Mouse (Mus musculus): ENCODE measurements at regions not wholly inside any gene's neighbourhood (a gene's known extent, or its start where the extent isn't known, plus 50 kb on each side); places are given as distances from the start of the nearest gene placed in this dataset.
A peak's percentile ranks its signal among the peaks of the same experiment; 100 is the strongest.

DNA sequence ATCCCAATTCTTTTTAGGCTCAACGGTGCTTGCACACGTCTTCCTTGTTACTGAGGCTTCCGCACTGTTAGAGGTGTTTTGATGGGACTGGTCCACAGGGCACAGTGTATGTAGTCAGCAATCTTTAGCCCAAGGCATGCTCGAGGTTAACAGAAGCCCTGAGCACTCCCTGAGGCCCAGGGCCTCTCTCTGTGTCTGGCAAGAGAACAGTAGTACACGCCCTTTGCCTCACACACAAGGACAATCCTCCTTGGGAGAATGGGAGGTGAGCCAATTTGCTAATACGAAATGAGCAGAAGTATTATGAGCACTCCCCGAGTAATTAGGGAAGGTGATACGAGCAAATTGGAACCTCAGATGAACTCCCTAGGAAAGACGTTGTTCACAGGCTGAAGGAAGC is 136.5 kb upstream of the Arglu1 start:
- Histone ChIP-seq H3K9me3 (replicated peaks; ENCODE audit: control insufficient read depth, low read length) (no peaks in the 10 kb centered on the region), H3K4me1 (ENCODE audit: control insufficient read depth, insufficient read depth) (peaks cover 7% of the 10 kb centered on the region), H3K36me3 (replicated peaks; ENCODE audit: control insufficient read depth, insufficient read depth, low read length) (no peaks in the 10 kb centered on the region), H3K27ac (ENCODE audit: low read depth) (no peak overlapping the region), H3K4me3 (ENCODE audit: low read depth, low read length) (no peak overlapping the region), H3K27me3 (ENCODE audit: control insufficient read depth, insufficient read depth, low read length) (no peaks in the 10 kb centered on the region), H3K4me2 (ENCODE audit: low read depth, low read length) (no peak overlapping the region), H3K9ac (replicated peaks; ENCODE audit: low read depth, low read length) (no peak overlapping the region)
- 48% methylated on average over 9 of the region's 9 CpGs for WGBS
- ATAC-seq (ENCODE audit: insufficient read depth, low read depth) = 0 out of 2 replicates have a peak, but pooled peaks have one; percentile 17
- no peak for DNase-seq (ENCODE audit: low spot score)
- no peak for TF ChIP-seq EP300 (IDR thresholded peaks at IDR 0.05; ENCODE audit: low read depth)

DNA sequence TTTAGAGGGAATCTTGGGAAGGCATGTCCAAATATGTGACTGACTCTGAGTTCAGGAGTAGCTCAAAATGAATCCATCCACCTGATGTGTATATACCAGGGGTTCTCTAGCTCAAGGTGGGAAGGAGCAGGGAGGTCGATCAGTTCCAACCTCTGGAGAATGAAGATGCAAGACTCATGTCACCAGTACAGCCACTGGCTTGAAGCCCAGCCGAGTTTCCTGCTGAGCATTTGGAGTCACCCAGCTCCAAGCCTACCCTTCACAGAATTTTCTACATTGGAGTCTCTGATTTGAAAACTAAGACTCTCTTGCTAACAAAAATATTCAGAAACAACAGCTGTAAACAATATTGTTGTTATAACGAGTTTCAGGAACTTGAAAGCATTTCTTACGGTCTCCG is 134.6 kb upstream of the Arglu1 start:
- WGBS = 54% methylated on average over 5 of the region's 5 CpGs
- H3K4me1 ChIP-seq (ENCODE audit: control insufficient read depth, insufficient read depth) = peaks cover 20% of the 10 kb centered on the region

DNA sequence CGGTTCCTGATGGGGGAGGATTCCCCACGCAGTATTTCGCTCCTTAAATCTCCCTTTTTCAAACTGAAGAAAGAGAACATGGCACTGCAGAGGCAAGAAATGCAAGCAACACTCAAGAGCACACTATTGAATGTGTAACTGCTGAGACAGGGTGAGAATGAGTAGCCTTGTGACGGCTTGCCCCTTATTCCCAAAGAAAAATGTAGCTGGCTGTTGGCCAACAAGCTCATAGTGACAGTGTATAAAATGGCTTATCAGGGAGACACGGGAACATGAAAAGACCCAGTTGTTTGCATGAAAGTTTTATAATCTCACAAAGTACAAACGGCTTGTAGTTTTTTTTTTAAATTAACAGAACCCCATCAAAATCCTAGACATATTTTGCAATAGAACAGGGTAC is 130.8 kb upstream of the Arglu1 start:
- Histone ChIP-seq H3K36me3 (replicated peaks; ENCODE audit: control insufficient read depth, insufficient read depth, low read length) (no peaks in the 10 kb centered on the region), H3K27ac (ENCODE audit: low read depth) (no peak overlapping the region), H3K9ac (replicated peaks; ENCODE audit: low read depth, low read length) (no peak overlapping the region), H3K4me2 (ENCODE audit: low read depth, low read length) (no peak overlapping the region), H3K4me1 (ENCODE audit: control insufficient read depth, insufficient read depth) (peaks cover 13% of the 10 kb centered on the region; the same call in 1 of the 2 replicates), H3K27me3 (ENCODE audit: control insufficient read depth, insufficient read depth, low read length) (no peaks in the 10 kb centered on the region), H3K9me3 (replicated peaks; ENCODE audit: control insufficient read depth, low read length) (no peaks in the 10 kb centered on the region), H3K4me3 (ENCODE audit: low read depth, low read length) (no peak overlapping the region)
- no peak for ATAC-seq (ENCODE audit: insufficient read depth, low read depth)
- no peak for TF ChIP-seq EP300 (IDR thresholded peaks at IDR 0.05; ENCODE audit: low read depth)
- TF ChIP-seq CTCF (IDR thresholded peaks at IDR 0.05; ENCODE audit: low read depth) = no peak
- DNase-seq (ENCODE audit: low spot score) = no peak
- WGBS = 32% methylated on average over 6 of the region's 6 CpGs

More for the DNA sequence above, 134.6 kb upstream of the Arglu1 start:
- H3K36me3 ChIP-seq (replicated peaks; ENCODE audit: control insufficient read depth, insufficient read depth, low read length) = no peaks in the 10 kb centered on the region
- ATAC-seq (ENCODE audit: insufficient read depth, low read depth) (no peak), DNase-seq (ENCODE audit: low spot score) (no peak)
- H3K9me3 ChIP-seq (replicated peaks; ENCODE audit: control insufficient read depth, low read length) = no peaks in the 10 kb centered on the region
- H3K4me3 ChIP-seq (ENCODE audit: low read depth, low read length) = no peak overlapping the region
- no peak overlapping the region for H3K9ac ChIP-seq (replicated peaks; ENCODE audit: low read depth, low read length)
- no peak overlapping the region for H3K27ac ChIP-seq (ENCODE audit: low read depth)
- TF ChIP-seq CTCF (IDR thresholded peaks at IDR 0.05; ENCODE audit: low read depth) (no peak), EP300 (IDR thresholded peaks at IDR 0.05; ENCODE audit: low read depth) (no peak)
- no peak overlapping the region for H3K4me2 ChIP-seq (ENCODE audit: low read depth, low read length)
- no peaks in the 10 kb centered on the region for H3K27me3 ChIP-seq (ENCODE audit: control insufficient read depth, insufficient read depth, low read length)

DNA sequence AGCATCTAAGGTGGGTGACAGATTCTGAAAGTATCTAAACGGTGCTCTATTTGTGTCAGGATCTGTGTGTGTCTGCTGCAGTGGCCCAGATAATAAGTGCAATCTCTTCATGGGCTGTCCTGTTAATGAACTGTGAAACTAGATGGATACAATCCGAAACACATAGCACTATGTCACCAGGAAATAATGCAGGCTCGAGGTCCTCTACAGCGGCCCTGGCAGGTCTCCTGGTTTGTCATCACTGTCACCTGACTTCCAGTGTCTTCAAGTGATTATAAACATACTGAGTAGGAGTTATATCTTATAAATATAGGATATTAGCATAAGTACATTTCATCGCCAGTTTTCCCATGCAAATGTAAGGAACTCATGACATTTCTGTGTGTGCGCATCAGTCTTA is 130.3 kb upstream of the Arglu1 start:
- H3K9me3 ChIP-seq (replicated peaks; ENCODE audit: control insufficient read depth, low read length) = no peaks in the 10 kb centered on the region
- no peak overlapping the region for H3K4me3 ChIP-seq (ENCODE audit: low read depth, low read length)
- H3K4me1 ChIP-seq (ENCODE audit: control insufficient read depth, insufficient read depth) = peaks cover 13% of the 10 kb centered on the region; the same call in 1 of the 2 replicates
- DNase-seq (ENCODE audit: low spot score) = no peak
- no peaks in the 10 kb centered on the region for H3K36me3 ChIP-seq (replicated peaks; ENCODE audit: control insufficient read depth, insufficient read depth, low read length)
- H3K4me2 ChIP-seq (ENCODE audit: low read depth, low read length) = no peak overlapping the region
- TF ChIP-seq EP300 (IDR thresholded peaks at IDR 0.05; ENCODE audit: low read depth) = no peak
- TF ChIP-seq CTCF (IDR thresholded peaks at IDR 0.05; ENCODE audit: low read depth) = no peak
- 28% methylated on average over 6 of the region's 6 CpGs for WGBS
- no peak overlapping the region for H3K9ac ChIP-seq (replicated peaks; ENCODE audit: low read depth, low read length)
- H3K27ac ChIP-seq (ENCODE audit: low read depth) = no peak overlapping the region
- H3K27me3 ChIP-seq (ENCODE audit: control insufficient read depth, insufficient read depth, low read length) = no peaks in the 10 kb centered on the region
- ATAC-seq (ENCODE audit: insufficient read depth, low read depth) = no peak

DNA sequence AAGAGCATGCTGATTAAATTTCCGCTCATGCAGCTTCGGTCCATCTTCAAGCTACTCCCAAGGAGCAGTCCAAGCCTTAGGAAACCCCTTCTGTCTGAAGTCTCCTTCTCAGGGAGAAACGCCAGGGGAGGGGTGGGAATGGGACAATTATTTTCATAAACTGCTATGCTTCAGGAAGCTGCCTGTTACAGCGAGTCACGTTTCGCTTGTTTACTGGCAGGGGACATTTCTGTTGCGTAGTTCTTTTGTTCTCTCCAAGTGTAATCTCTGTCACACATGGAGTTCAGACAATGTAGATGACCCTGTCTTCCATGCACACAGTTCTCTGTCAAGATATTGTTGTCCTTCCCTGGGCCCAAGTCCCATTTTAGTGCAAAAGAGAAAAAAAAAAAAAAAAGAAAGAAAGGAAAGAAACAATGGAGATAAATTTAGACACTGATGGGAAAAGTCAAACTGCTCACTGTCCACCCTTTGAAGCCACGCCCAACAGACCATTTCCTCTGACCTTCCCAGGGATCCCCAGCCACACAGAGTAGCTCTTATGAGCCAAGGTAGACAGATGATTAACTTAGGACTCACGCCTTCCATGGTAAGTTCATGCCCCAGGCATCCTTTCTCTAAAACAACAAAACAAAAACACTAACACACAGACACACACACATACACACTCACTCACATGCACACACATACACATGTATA is 129.1 kb upstream of the Arglu1 start:
- Histone ChIP-seq H3K4me2 (ENCODE audit: low read depth, low read length) (no peak overlapping the region), H3K4me1 (ENCODE audit: control insufficient read depth, insufficient read depth) (peaks cover 13% of the 10 kb centered on the region; the same call in 1 of the 2 replicates), H3K27ac (ENCODE audit: low read depth) (peak overlapping the region; percentile 67), H3K9ac (replicated peaks; ENCODE audit: low read depth, low read length) (no peak overlapping the region), H3K36me3 (replicated peaks; ENCODE audit: control insufficient read depth, insufficient read depth, low read length) (no peaks in the 10 kb centered on the region), H3K9me3 (replicated peaks; ENCODE audit: control insufficient read depth, low read length) (no peaks in the 10 kb centered on the region), H3K4me3 (ENCODE audit: low read depth, low read length) (no peak overlapping the region), H3K27me3 (ENCODE audit: control insufficient read depth, insufficient read depth, low read length) (no peaks in the 10 kb centered on the region)
- peak; percentile 30 for DNase-seq (ENCODE audit: low spot score)
- WGBS = 63% methylated on average over 9 of the region's 9 CpGs
- TF ChIP-seq CTCF (IDR thresholded peaks at IDR 0.05; ENCODE audit: low read depth) = no peak
- peak; percentile 58; the same call in 1 of the 2 replicates for TF ChIP-seq EP300 (IDR thresholded peaks at IDR 0.05; ENCODE audit: low read depth)
- peak; percentile 39; the same call in 1 of the 2 replicates for ATAC-seq (ENCODE audit: insufficient read depth, low read depth)

DNA sequence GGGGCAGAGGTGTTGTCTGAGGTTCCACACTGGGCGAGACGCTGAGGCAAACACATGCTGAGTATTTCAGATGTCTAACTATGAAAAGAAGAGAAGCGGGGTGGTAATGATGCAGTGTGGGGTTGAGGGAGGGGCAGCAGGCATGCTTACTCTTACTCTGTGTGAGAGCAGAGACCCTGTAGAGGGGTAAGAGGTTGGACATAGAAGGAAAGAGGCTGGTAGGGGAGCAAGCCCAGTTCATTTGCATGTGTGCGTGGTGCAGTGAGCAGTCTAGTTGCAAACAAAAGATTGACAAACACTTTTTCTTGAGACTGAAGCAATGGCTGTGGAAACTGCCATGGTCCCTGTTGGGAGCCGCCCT is 122.5 kb upstream of the Arglu1 start:
- no peak overlapping the region for H3K27ac ChIP-seq (ENCODE audit: low read depth)
- no peak overlapping the region for H3K4me3 ChIP-seq (ENCODE audit: low read depth, low read length)
- H3K27me3 ChIP-seq (ENCODE audit: control insufficient read depth, insufficient read depth, low read length) = no peaks in the 10 kb centered on the region
- no peaks in the 10 kb centered on the region for H3K4me1 ChIP-seq (ENCODE audit: control insufficient read depth, insufficient read depth)
- no peak for TF ChIP-seq EP300 (IDR thresholded peaks at IDR 0.05; ENCODE audit: low read depth)
- no peak for TF ChIP-seq CTCF (IDR thresholded peaks at IDR 0.05; ENCODE audit: low read depth)
- DNase-seq (ENCODE audit: low spot score) (no peak), ATAC-seq (ENCODE audit: insufficient read depth, low read depth) (no peak)
- no peaks in the 10 kb centered on the region for H3K36me3 ChIP-seq (replicated peaks; ENCODE audit: control insufficient read depth, insufficient read depth, low read length)
- H3K4me2 ChIP-seq (ENCODE audit: low read depth, low read length) = no peak overlapping the region
- H3K9me3 ChIP-seq (replicated peaks; ENCODE audit: control insufficient read depth, low read length) = no peaks in the 10 kb centered on the region
- H3K9ac ChIP-seq (replicated peaks; ENCODE audit: low read depth, low read length) = no peak overlapping the region
- WGBS = 87% methylated on average over 5 of the region's 5 CpGs
